Mouse (Mus musculus) C3H10T1/2 (cell line): ENCODE results near the gene Nxf1. TPM values are rescaled to one million over a fixed set of nuclear protein-coding genes. Genes with fewer than 3 reads are reported as not detected.

Source experiments
- polyA plus RNA-seq, 2 experiments: library from polyadenylated mRNA; unstranded; fragments of >200 nt; fragmentation: generic; extraction: Trizol; gene quantifications; one replicate each; pipeline ENCODE4 v1.2.1; 2012; ENCODE audit warnings: missing spikeins in 2 of 2

The Nxf1 gene
- 100 to 1,000 TPM in 1 of 2 experiments, 10 to 100 TPM in 1; 63.1 to 106 TPM for polyA plus RNA-seq

DNA sequence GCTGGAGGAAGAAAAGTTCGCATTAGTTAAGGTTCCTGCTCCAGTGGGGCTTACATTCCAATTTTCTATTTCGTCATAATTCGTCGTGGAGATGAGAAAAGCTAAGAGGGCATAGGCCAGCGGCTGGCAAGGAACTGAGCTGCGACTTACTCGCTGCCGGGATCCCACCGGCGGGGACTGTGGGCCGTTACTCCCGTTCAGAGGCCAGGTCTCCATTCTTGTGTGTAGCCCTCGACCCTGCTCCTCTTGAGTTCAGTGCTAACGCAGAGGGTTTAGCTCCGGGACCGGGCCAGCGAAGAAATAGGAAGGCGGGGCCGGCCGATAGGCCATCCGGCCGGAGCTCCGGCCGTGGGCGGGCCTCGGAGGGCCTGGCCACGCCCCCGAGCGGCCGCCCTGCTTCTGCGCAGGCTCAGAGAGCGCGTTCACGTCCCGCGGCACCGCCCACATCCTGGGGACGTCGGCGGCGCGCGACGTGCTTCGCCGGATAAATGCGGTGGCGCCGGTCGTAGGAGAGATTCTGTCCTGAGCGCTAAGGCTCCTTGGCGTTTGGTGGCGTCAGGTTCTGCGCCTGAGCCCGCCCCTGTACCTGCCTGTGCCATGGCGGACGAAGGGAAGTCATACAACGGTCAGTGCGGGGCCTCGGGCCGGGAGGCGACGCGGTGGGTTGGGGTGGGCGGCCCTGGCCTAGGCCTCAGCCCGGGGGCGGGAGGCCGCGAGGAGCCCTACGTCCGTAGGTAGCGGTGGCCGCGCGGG lies at the start of gene Nxf1:
Gene Nxf1 (plus strand): TSS at position 439 of the 753 bp plus-strand sequence.

DNA sequence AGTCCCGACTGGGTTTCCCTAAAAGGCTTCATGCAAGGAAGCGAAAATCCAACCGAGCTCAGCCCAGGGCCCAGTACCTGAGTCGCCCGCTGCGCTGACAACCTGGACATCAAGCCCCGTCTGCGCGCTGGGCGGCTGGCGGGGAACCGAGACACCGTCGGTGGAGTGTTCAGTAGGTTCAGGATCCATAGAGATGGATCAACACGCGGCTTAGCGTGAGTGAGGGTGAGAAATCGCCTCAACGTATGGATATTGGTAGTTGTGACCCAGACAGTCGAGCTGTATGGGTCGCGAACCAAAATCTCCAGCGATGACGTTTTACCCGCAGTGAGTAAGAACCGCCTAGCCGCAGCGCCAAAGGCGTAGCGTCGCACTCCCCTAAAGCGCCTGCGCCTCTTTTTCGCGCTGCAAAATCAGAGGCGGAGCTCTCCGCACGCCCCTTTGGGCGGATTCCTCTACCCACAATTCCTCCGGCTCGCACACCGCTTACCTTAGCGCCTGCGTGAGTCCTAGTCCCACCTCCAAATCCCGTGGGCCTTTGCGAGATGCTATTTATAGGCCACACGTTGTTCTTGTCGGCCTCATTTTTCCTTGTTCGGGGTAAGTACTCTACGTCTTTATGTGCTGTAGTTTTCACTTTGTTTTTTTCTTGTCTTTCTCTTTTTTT lies 33.8 kb upstream of the Nxf1 start, which contains the start of gene Slc3a2:
Gene Slc3a2 (minus strand): TSS at position 463 of the 667 bp plus-strand sequence.

DNA sequence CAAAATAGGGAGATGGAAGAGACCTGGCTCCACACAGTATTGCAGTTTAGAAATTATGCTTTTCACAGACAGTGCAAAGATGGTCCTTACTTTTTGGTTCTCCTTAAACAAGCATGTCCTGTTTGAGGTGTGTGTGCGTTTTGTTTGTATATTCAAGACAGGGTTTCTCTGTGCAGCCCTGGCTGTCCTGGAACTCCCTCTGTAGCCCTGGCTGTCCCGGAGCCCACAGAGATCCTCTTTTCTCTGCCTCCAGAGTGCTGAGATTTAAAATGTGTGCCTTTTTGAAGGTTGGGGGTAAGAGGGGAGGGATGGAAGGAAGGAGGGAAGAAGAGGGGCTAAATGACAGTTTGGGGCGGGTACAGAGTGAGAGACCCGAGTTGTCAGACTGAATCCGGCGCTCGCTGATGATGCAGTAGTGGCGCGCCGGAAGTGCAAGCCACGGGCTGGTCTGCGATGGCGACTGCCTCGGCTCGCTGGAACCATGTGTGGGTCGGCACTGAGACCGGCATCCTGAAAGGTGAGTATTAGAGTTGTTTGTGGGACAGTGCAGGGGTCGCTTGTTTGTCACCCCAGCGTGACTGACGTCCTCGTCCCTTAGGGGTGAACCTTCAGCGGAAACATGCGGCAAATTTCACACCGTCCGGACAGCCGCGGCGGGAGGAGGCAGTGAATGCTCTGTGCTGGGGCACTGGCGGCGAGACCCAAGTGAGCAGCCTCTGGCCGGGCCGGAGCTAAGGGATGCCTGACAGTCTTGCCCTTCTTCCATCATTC lies 21.3 kb upstream of the Nxf1 start, which contains the start of gene Wdr74:
Gene Wdr74 (plus strand): TSS at position 439 of the 771 bp plus-strand sequence.

DNA sequence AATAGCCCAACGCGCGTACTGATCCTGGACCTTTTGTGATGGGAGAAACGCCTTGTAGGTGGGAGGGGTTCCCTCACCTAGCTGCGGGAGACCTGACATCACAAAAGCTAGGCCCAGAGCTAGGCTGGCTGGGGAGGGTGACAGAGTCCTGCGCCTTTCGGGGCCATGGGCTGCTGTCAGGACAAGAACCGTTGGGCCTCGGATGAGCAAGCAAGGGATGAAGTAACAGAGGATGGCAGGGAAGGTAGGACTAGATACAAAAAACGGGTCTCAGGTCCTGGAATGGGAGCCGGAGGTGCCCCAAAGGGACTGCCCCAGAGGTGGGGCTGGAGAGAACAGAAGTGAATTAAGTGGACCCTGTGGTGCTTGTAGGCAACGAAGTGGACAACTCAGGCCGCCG lies 16.3 kb upstream of the Nxf1 start, which contains the start of gene 1700092M07Rik:
Gene 1700092M07Rik (plus strand): TSS at position 116 of the 400 bp plus-strand sequence.

DNA sequence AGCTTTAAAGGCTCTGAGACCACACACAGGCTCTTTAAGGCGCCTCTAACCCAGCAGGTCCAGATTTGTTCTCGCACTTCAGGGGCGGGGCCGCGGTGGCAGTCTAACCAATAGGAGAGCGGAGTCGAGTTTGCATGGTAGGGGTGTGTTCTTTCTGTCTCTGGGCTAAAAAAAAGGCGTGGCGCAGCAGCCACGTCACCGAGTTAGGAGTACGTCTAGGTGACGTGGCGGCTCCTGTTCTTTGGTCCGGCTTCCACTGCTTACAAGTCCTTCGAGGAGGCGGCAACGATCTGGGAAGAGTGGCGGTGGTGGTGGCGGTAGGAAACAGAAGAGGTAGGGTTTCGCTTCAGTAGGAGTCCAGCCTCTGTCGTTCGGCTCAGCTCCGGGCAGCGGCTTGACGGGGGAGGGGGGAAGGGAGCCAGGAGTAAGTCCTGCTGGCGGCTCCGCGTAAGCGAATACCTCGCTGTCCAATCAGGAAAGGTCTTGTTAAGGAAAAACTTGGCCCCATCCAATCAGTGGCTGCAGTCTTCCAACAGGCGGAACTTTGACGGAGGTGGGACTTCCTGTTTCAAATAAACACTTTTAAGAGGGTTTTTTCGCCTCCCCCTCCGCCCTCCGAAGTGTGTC lies 15.5 kb upstream of the Nxf1 start, which contains the start of gene Stx5a:
Gene Stx5a (plus strand): TSS at position 171 of the 627 bp plus-strand sequence.

DNA sequence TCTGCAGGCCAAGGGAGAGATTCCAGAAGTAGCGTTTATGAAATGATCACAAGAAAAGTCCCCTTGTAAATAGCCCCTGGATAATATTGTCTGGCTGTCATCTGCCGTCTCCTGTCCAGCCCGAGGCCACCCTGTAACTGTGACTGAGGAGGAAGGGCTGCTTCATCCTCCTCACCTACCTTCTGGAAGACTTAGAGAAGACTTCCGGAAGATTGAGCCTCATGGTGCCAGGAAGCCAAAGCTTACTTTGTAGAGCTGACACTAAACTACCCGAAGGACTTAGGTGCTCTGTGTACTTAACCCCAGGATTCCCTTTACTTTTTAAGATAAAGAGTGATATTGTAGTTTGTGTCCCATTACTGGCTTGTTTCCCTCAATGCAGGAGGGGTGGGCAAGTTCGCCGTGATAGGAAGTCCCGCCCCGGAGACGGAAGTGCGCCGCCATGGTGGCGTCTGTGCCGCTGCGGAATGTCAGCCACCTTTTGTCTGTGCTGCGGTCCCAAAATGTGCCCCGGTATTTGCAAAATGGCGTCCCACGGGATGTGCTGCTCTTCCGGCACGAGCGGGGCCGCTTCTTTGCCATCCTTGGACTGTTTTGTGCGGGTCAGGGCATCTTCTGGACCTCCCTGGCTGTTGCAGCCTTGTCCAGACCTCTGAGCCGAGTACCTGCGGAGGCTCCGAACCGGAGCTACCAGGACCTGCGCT lies 13.8 kb downstream of the Nxf1 start, which contains the start of gene Tmem223:
Gene Tmem223 (plus strand): TSS at position 430 of the 704 bp plus-strand sequence.

DNA sequence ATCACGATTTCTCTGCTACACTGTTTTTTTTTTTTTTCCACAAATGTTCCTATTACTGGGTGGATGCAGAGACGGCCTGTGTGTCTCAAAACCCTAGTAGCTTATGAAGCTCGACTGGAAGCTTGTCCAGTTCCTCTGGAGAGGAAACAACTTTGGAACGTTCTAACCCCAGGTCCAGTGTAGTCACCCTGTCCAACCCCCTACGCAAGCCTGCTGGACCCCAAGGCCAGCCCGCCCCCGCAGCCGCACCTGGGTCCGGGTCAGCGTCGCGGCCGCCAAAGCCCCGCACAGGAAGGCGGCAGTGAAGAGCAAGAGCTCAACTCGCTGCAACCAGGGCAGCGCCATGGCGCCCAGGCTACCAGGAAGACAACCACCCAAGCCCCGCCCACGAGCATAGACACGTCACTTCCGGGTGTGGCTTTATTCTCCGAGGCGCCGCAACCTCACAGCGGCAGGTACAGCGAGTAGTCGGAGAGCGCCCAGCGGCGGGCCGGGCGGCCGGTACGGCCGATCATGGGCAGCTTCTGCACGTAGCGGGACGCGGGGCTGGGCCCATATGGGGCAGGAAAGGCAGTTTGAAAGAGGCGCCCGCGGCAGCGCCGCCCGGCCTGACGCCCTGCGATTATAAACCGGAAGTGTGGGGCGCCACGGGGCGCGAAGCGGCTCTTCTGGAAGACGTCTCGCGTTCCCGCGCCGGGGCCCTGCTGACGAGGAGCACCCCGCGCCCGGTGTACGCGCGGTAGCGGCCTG lies 17.4 kb downstream of the Nxf1 start, which contains the start of gene Tmem179b:
Gene Tmem179b (minus strand): TSS at position 382 of the 750 bp plus-strand sequence.

DNA sequence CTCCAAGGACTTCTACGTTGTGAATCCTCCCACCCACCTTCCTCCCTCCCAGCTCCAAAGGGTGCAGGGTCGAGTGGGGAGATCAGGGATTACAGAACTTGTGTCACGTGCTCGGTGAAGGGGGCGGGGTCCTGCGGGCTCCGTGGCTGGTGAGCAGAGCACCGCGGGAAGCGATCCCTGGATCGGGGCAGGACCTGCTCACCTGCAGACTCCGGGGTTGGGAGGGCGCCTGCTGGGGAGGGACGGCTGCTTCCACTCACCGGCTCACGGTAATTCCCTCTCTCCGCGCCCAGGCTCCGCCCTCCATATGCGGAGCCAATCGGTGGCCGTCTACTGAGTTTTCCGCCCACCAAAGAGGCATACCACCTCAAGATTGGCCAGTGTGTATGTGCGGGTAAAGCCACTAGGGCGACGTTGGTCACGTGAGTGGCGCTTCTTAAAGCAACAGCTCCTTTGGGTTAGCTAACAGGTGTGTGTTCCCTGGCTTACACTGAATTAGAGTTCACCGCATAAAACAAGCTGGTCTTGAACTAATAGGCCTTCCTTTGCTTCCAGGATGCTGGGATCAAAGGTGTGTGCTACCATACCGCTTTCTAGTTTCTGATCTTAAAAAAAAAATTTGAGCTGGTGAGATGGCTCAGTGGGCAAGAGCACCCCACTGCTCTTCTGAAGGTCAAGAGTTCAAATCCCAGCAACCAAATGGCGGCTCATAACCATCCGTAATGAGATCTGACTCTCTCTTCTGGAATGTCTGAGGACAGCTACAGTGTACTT lies 29.3 kb downstream of the Nxf1 start, which contains the start of gene Taf6l:
Gene Taf6l (minus strand): TSS at position 410 of the 774 bp plus-strand sequence.

DNA sequence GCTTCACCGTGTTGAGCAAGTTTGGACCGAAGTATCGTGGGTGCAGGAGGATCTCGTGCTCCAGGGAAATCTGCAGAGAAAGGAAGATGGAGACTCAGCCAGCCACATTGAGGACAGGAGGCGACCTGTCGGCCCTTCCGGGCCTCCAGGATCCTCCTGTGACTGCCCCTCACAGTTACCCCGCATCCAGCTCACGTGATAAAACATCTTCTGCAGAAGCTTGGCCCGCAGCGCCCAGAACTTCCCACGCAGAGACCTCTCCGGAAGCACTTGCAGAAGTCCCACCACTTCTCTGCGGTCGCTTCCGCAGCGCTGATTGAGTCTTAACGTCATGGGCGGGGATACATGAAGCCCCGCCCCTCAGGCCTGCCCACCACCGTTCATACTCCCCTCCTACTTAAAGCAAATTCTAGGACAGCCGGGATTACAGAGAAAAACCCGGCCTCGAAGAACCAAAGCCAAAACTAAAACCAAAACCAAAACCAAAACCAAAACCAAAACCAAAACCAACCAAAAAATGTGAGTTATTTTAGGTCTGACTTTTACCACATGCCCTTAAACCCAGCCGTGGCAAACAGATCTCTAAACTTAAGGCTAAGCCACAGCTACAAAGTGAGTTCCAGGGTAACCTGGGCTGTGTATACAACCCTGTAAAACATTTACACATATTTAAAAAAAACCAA lies 41.5 kb downstream of the Nxf1 start, which contains the start of gene Polr2g:
Gene Polr2g (minus strand): TSS at position 314 of the 683 bp plus-strand sequence.

DNA sequence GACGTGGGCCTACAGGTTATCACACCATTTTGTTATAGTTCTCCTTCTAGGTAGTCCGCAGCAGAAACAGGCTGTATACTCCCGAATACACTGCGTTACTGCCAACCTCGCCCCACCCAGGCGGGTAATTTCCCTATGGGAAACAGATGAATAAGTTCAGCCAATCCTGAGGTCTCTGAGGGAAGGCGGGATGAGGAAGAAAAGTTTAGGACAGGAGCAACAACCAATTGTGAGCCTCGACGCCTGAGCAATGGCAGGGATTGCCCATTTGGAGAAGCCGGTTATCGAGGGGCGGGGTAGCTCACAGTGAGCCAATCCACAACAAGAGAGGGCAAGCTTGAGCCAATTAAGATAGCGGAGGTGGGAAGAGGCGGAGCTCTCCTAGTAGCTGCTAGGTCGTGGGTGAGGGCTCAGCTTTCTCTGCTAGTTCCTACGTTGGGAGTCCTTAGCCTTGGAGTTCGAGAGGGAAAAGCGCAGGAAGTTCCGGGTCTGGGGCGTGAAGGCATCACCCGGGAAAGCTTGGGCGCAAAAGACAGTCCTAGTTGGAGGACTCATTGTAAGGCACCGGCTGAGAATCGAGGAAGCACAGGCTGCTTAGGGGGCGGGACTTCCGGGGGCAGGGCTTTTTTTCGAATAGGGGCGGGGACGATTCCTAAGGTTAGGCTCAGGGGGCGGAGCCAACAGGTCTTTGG lies 45.4 kb downstream of the Nxf1 start, which contains the start of gene Zbtb3:
Gene Zbtb3 (plus strand): TSS at position 426 of the 692 bp plus-strand sequence.

DNA sequence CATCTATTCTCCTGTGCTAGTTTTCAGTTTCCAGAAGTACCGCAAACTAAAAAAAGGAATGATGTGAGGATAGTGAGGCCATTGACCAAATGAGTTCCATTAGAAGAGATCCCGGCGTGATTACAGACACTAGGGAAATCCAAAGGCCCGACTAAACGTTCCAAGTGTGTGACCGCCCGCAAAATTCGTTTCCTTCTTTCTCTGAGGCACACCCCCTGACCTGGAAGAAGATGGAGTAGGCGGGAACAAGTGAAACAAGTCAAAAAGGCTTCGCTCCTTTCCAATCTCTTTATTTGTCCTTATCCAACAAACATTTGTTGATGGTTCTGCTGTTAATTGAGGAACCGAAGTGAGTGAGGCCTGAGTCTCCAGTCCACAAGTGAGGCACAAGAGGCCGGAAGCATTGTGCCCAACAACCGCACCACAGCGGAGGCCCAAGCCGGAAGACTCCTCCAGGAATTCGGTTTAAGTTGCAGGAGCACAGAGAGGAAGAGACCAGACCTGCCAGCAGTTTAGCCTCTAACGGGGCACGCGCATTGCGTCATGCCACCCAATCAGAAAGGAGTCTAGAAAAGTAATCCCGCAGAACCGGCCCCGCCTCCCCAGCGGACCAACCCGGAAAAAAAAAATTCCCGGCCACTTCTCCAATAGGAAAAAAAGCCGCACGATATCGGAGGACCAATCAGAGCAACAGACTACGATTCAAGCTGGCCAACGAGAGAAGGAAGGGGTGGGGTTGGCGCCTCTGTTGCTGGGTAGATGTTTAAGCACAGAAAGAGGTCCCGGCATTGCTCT lies 62.1 kb downstream of the Nxf1 start, which contains the start of gene Ttc9c:
Gene Ttc9c (minus strand): TSS at position 533 of the 795 bp plus-strand sequence.

DNA sequence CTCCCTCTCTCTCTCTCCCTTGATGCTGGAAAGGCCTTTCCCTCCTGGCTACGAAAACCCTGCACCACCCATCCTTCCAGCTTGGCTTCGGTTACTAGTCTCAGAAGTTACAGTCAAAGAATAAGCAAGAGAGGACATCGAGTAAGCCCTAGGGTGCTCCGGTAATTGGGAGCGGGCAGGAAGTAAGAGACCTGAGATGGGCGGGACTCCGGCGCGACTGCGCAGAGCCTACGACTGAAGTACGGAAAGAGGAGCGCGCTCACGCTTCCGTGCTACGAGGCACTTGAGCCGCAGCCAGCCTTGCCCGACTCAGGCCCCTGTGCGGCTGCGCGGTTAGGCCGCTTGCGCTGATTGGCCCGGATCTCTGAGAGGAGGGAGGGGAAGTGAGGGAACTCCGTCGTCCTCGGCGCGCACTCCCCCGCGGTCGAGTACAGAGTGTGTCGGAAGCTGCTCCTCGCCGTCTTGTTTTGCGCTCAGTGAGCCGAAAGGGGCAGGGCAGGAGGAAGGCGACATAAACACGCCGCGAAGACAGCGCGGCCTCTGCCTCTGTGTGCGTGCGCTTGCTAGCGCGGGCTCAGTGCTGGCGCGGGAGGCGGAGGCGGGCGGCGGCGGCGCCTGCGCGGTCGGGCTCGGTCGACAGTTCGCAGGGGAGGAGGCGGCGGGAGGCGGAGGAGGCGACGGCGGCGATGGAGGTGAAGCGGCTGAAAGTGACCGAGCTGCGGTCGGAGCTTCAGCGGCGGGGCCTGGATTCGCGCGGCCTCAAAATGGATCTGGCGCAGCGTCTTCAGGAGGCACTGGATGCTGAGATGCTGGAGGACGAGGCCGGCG lies 62.9 kb downstream of the Nxf1 start, which contains the start of gene Hnrnpul2:
Gene Hnrnpul2 (plus strand): TSS at position 415 of the 828 bp plus-strand sequence.

